Mouse (Mus musculus) c-Kit-negative CD71-positive TER-119-positive erythroid progenitor cells, embryonic 14.5 days (primary cell): ENCODE data around the gene Retn.
A peak's percentile ranks its signal among the peaks of the same experiment; 100 is the strongest.

Source experiments
- DNase-seq: peaks from one replicate; pipeline ENCODE4 v3.0.0-alpha.2; 2013; ENCODE audit warnings: low read depth, low spot score

Gene Retn

GRCm38 (mm10) chr8:3660889-3661288 lies 5.3 kb downstream of the Retn start:
- DNase-seq, result no peak

GRCm38 (mm10) chr8:3664405-3664804 lies 8.8 kb downstream of the Retn start:
- no peak for DNase-seq

GRCm38 (mm10) chr8:3665507-3665906 lies 9.9 kb downstream of the Retn start, which contains the start of gene Mcemp1:
Gene Mcemp1, plus strand, starts transcription at chr8:3665754.
- DNase-seq, result no peak

- DNase-seq, result no peak
Measured at GRCm38 (mm10) chr8:3670388-3670787, 14.8 kb downstream of the Retn start.

GRCm38 (mm10) chr8:3671980-3672491 lies 16.5 kb downstream of the Retn start, which contains the start of gene Fcor:
Gene Fcor, minus strand, starts transcription at chr8:3672362.
- peak; percentile 42 for DNase-seq

- no peak for DNase-seq
Measured at GRCm38 (mm10) chr8:3674671-3675070, 19.1 kb downstream of the Retn start.

GRCm38 (mm10) chr8:3676131-3676992 lies 20.8 kb downstream of the Retn start, which contains the start of gene Trappc5:
Gene Trappc5, plus strand, starts transcription at chr8:3676299.
- DNase-seq, result peak; percentile 82

DNA sequence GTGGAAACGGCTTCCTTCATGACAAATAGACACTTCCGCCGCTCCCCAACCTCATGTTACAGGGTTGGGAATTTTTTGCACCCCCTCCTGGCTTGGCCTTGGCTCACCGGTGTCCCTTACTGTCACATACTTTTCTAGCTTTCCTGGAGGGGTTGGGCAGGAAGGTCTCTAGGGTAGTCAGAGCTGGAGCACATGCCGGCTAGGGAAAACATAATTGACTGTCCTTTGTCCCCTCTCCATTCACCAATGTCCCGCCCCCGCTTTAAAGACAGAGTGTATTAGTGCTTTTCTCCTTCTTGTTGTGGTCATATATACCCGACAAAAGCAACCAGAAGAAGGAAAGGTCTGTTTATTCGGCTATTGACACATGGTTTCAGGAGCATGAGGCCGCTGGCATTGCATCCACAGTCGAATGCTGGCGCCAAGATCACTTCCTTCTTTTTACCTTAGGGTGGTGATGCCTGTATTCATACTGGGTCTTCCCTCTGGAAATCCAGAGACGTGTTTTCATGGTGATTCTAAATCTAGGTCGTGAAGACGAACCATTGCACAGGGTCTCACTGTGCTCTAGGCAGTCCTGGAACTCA lies 21.5 kb downstream of the Retn start:
- no peak for DNase-seq

- DNase-seq, result no peak
Measured at GRCm38 (mm10) chr8:3678831-3679230, 23.3 kb downstream of the Retn start.

DNA sequence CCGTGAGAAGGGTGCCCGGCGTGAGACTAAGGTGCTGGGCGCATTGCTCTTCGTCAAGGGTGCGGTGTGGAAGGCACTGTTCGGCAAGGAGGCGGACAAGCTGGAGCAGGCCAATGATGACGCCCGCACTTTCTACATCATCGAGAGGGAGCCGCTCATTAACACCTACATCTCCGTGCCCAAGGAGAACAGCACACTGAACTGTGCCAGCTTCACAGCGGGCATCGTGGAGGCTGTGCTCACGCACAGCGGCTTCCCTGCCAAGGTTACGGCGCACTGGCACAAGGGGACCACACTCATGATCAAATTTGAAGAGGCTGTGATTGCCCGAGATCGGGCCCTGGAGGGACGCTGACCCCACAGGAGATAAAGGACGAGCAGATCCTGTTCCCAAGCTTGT lies 23.7 kb downstream of the Retn start:
- DNase-seq, result no peak

GRCm38 (mm10) chr8:3679656-3680055 lies 24.1 kb downstream of the Retn start:
- no peak for DNase-seq

- no peak for DNase-seq
Measured at GRCm38 (mm10) chr8:3682435-3682834, 26.9 kb downstream of the Retn start.

- DNase-seq, result no peak
Measured at GRCm38 (mm10) chr8:3683408-3684176, 28.0 kb downstream of the Retn start.

DNA sequence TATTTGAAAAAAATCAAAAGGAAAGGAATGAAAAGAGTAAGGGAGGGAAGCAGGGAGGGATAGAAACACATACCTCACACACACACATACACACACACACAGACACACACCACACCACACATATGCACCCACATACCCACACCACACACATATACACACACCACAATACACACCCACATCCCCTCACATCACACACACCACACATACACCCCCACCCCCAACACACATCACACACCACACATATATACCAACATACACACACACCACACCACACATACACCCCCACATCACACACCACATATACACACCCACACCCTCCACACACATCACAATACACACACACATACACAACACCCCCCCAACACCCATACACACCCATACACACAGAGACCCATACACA lies 29.0 kb downstream of the Retn start:
- no peak for DNase-seq

GRCm38 (mm10) chr8:3685422-3685821 lies 29.9 kb downstream of the Retn start:
- DNase-seq, result no peak

DNA sequence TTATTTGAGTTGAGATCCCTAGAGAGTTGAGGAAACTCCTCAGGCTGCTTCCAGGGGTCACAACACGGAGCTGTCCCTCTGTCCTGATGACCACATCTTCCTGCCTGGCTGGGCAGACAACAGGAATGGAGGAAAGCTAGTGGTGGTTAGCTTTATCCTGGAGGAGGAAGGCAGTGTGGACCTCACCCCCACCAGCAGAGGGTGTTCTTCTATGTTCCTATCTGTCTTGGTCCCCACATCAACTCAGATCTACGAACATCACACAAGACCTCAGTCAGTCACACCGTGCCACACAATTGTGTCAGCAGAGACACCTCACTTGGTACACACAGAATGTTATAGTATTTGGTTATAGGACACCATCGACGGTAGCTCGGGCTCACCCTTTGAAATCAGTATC lies 32.0 kb downstream of the Retn start:
- DNase-seq, result no peak

DNA sequence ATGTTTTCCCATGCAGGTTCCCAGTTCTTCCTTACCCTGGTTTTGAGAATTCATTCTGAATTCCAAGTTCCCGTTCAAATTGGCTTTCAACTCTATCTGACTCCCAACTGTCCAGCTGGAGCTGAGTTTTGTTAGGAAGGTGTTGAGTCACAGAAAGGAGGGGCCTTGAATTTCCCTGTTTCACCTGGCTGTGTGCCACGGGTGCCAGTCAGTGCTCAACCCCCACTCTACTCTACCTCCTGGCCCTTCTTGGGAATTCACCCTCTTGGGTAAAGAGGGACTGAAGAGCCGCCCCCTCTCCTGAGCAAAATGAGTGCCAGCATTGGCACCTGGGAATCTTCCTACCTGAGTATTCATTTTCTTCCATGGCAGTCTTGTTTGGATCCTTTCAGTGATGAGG lies 35.2 kb downstream of the Retn start:
- DNase-seq, result no peak

GRCm38 (mm10) chr8:3694121-3694520 lies 38.6 kb downstream of the Retn start, which contains the start of gene Fcer2a:
Gene Fcer2a, minus strand, starts transcription at chr8:3694175.
- no peak for DNase-seq

- DNase-seq, result no peak
Measured at GRCm38 (mm10) chr8:3701491-3701890, 45.9 kb downstream of the Retn start.

DNA sequence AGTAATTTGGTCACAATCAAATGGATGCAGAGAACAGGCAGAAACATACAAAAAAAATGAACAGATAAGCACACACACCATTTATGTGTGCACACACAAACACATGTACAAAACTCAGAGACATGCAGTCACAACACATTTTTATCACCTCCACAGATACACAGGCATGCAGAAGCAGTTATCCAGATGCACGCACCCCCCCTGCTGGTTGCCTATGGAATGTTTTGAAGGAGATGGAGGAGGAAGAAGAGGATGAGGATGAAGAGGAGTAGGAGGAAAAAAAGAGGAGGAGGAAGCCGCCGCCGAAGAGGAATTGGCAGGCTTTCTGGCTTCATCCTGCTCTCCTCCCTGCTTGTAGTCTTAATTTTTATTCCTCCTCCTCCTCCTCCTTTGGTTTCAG lies 50.1 kb downstream of the Retn start:
- no peak for DNase-seq

GRCm38 (mm10) chr8:3707611-3708010 lies 52.0 kb downstream of the Retn start:
- no peak for DNase-seq
